Mouse (Mus musculus) kidney, postnatal 36 days (tissue): ENCODE measurements around the gene 2310022A10Rik.

Experiments used
- DNase-seq, 2 experiments: peaks; one replicate each; pipeline ENCODE4 v3.0.0; 2021 to 2022; ENCODE audit warnings: mixed read lengths in 2 of 2

The 2310022A10Rik gene

DNA sequence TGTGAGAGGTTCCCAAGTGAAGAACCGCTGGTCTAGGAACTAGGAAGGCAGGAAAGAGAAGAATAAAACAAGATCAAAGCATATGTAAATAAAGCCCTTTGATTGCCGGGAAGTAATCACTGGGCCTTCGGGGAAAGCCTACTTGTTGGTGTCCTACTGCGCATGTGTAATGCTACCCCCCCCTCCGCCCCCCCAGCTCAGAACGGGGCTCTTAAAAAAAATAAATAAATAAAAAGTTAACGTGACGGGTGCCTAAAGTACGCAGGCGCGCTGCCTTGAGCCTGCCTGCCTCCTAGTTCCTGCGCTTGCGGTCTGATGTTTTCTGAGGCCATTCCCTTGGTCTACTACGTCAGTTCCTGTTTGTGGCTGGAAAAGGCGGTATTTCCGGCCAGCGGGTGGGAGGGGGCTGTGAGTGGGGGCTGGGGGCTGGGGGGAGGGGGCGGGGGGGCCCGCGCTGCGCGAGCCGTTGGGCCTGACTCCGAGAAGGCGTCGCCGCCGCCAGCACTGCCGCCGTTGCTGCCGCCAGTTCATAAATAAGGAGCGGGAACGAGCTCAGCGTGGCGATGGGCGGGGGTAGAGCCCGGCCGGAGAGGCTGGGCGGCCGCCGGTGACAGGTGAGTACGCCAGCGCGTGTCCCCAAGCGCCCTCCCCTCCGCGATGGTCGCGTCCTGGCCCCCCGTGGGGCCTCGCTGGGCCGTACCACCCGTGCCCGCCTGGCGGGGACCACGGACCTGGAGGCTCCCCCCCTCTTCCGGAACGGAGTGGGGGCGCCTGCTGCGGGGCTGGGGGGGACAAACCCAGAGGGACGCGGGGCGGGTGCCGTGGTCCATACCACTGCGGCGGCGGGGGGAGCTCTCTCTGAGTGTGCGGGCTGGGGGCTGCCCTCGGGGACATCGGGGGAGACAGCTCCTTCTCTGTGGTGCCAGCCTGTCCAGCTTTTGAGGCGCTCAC is 38.5 kb downstream of the 2310022A10Rik start, which contains the start of gene Akt2:
Akt2 (plus strand) TSS at position 287 of the 951 bp plus-strand sequence.
- DNase-seq, result peak; percentile 93 to 97

DNA sequence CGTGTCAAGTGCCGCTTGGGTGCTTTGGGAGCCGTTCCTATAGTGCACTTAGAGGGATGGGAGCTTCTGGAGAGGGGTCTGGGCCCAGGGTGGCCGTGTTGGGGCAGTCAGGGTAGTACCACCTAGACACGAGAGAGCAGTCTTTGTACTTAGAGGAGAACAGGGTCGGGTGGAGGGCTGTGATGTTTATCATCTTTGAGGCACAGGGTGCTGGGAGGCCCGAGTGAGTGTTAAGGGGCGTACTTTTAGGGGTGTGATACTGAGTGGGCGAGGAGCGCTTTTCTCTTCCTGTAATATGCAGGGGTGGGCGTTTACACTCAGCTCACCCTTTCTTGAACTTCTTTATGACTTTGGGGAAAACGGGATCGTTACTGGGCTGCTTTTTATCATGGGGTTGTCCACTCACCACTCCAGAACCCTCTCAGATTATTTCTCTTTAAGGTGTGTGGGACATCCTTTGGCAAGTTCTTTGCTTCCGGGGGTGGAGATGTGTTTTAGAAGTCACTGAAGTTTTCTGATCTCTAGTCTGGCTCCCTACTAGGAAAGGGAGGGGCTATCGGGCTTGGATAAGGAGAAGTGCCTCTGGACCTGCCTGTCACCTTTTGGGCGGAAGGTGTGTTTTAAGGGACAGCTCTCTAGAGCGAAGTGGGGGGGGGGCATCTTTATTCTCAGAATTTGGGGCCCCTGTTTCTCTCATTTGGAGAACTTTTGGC is 39.3 kb downstream of the 2310022A10Rik start:
- peak; percentile 49 to 75 for DNase-seq

DNA sequence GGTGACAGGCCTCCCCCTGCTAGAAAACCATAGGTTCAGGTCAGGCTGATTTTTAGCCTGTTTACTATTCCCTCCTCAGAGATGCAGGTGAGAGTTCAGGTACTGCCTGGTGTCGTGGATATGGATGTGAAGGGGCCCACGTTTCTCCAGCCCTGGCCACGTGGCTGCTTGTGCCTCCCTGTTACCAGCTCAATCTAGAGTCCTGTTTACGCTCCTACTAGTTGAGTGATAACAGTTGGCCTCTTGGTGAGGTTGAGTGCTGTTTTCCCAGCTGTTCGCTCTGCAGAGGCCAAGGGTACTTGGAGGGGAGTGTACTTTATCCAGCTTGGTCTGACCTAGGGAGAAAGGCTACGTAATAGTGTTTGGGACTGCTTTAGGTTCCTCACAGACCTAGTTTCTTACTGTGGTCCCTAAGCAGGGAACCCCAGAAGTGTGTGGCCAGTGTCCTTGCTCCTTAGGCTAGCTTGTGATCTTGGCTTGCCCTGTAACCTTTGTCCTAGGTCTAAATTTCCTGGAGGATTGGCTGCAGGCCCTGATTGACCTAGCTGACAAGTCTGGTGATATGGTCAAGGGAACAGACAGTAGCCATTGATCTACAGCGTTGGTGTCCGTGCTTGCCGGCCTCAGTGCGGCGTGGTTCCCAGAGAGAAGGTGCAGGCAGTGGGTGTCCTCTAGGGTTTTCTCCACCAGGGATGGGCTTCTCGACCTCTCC is 40.1 kb downstream of the 2310022A10Rik start:
- DNase-seq, result peak; percentile 69 to 72

DNA sequence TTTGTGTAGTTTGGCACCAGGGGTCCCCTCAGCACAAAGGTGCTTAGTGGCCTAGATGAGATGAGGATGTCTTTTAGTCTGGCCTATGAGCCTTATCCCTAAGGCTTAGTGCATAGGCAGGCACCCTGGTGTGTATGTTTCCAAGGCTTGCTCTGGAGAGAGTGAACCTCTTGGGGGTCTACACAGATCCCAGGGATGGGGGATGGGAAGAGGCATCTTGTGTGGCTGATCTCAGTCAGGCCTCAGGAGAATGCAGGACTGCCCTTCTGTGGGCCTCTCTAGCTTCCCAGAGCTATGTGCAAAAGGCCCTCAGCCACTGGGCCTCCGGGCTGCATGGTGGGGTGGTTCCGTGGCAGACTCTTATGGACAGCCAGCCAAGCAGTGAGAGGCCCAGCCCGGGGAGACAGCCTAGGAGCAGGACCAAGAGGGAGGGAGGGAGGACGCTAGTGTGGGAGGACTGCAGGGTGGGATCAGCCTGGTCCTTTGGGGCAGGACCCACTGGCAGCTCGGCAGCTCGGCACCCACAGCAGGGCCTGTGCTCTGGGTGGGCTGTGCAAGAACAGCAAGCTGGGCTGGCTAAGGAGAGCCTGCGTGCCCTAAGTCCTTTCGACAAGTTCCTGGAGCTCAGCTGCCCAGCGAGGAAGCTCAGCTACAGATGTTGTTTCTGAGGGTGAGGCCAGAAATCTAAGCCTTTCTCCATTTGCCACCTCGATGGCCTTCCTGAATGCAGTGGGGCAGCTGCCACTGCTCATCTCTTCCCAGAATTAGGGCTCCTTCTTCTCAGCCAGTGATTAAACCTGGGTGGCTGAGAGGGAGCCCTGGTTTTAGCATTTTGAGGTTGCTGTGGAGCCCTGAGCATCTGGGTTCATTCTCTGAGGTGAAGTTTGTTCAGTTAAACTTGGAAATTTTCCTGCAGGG is 43.8 kb downstream of the 2310022A10Rik start:
- DNase-seq, result peak in 1 of 2 experiments; percentile 34

DNA sequence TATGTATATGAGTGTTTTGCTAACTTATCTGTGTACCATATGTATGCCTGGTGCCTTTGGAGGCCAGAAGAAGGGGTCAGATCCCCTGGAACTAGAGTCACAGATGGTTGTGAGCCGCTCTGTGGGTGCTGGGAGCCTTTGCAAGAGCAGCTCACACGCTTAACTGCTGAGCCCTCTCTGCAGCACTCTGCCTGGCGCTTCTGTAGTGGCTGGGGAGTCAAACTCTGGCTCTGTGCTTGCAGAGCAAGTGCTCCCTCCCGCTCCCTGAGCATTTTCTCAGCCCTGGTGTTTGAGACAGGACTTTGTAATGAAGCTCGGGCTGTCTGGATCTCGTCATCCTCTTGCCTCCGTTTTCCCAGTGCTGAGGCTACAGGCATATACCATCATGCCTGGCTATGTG is 45.0 kb downstream of the 2310022A10Rik start:
- no peak for DNase-seq

DNA sequence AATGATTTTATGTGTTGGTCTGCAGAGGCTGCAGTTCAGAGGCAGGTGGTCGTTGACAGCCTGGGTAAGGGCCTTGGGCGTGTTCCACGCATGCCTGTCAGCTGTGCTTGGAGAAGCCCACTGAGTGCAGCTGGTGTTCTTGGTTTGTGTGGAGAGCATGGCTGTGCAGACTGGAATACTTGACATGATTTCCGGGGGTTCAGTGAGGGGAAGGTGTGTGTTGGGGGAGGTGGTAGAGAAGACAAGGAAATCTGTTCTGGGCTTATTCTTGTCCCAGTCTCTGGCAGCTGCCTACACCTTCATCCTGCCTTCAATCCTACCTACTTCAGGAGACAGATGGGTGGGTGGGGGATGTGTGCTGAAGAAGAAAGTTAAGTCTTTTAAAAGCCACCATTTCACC is 48.6 kb downstream of the 2310022A10Rik start:
- DNase-seq, result no peak

DNA sequence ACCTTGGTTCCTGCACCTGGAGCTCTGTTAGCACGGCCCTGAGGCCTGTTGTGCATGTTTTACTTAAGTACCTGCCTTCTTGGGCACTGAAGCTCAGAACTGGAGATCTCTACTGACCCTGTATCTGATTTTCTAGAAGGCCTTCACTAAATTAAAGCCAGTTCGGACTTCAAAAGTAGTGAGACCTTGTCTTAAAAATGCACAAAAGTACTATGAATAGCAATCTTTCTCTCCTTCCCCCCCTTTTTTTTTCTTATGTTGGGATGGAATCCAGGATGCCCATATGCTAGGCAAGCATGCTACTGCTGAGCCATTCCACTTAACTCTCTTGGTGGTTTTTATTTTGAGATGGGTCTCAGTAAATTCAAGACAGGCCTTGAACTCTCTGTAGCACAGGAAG is 49.1 kb downstream of the 2310022A10Rik start:
- no peak for DNase-seq

DNA sequence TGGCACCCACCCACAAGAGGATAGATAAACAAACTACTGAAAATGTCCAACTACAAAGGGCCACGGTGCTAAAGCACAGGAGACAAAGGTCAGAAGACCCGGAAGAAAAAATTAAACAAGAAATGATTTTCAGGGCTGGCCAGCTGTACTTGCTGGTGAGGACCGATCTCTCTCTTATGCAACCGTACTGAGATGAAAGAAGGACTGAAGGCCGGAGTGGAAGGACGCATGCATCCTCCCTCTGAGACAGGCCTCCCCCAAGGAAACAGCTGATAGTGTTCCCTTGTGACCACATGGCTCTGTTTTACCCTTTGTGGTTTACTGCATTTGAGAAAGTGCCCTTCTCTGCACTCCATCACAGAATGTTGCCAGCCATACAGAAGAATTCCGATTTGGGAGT is 49.8 kb downstream of the 2310022A10Rik start:
- DNase-seq, result no peak

DNA sequence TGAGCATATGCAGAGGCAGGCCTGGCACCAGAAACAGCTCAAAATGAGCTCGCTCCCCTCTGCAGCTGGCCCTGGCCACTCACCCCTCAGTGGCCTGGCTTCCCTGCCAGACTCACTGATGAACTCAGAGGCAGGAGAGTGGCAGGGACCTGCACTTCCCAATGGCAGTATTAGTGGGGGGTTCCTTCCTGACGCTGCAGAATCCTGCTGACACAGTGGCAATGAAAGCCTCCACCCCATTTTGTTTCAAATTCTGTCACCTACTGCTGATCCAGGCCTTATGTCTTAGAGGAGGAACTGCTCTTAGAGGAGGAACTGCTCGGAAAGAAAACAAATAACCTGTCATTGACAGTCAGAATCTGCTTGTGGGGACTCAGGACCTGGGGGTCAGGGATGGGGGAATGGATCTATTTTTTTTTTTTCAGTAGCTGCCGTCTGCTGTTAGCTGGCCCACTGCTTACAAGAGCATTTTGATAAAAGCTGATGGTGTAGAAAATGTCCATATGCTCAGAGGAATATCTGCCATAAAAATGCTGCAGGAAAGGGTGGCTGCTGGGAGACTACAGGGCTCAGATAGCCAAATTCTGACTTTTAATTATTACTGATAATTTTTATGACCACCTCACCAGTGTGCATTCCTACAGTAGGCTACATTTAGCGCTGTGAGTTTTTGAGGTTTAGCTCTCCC is 51.8 kb downstream of the 2310022A10Rik start:
- DNase-seq, result no peak

DNA sequence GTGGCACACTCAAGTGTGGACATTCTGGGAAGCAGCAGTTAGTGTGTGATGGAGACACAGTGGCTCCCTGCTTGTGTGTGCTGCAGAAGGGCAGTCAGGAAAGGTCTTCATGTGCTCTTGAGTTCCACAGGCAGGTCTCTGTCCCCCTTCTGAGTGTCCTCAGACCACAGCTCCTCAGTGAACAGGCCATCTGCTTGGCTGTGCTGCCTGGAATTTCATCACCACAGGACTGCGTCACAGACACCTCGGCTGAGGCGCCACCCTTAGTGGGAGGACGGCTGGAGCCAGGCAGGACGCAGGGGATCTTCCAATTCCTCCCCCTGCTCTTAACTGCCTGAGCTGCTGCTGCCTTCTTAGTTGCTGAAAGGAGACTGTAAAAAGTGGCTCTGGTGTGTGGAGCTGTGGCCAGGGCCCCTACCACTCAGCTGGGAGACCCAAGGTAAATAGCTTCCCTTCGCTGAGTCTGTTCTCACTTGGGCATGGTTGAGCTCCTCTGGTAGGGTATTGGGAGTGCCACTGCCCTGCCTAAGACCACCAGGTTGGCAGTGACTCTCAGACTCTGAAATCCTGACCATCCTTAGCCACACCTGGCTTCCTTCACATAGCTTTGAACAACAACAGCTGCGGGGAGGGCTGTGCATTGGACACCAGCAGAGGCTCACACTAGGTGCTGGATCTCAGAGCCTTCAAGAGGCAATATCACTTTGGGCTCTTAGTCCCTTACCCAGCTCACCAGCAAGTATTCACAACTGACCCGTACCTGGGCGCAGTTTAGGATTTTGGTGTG is 52.7 kb downstream of the 2310022A10Rik start:
- peak in 1 of 2 experiments; percentile 39 for DNase-seq

DNA sequence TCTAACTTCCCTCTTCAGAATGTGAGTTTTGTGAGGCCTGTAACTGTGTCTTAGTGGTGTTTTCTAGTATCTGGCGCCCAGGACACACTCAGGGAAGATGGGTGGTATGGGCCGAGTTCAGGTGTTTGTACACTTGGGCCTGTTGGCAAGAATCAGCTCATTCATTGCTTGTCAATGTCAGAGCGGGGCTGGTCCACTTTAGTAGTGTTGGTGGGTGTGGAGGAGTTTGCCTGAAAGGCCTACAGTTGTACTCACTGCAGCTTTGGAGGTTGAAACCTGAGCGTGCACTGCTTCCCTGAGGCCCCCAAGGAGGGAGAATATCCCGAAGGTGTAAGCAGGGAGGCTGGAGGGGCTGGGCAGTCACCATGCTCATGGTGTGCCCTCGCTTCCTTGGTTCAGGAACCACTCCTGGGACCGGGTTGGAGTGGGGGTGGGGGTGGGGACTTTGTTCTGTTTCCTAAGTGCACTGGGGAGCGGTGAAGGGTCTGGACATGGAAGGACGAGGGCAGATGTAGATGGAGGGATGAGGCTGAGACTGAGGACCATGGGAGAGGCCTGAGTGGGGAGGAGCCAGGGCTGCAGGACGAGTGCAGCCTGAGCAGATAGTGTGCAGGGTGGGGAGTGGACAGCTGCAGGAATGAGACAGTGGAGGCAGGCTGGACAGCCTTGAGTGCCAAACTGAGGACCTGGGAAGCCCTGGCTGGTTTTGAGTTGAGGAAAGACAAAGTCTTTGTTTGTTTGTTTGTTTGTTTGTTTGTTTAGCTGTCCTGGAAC is 53.6 kb downstream of the 2310022A10Rik start:
- no peak for DNase-seq

DNA sequence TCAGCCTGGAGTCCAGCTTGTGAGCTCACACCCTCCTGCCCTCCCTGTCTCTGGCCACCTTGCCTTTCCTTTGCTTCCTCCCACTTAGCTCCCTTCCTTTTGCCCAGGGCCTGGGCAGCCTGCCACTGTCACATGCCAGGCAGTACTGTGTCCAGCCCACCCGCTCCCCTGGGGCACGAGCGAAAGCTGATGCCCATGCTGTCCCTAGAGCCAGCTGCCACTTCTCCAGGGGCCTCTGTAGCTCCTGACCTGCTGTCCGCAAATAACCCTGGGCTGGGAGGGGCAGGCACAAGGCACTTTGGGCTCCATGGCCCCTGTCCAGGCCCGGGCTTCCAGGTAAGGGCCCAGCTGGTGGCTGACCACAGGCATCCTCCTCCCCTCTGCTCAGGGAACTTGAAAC is 54.5 kb downstream of the 2310022A10Rik start:
- peak; percentile 84 to 89 for DNase-seq

DNA sequence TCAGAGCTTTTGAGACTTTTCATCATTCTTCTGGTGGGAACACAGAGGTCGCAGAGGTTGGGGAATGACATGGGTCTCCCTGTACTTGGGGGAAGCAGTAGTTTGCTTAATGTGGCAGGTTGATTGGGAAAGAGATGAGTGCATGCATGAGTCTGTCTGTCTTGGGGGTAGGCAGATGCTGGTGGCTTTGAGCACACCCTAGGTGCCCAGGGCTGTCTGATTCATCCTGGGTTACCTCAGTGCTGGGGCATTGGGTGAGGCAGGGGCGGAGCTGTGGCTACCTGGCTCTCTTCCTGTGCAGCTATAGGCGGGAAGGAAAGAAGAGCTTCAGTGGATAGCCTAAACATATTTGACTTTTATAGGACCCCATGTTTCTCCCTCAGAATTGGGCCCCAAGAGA is 55.1 kb downstream of the 2310022A10Rik start:
- no peak for DNase-seq

DNA sequence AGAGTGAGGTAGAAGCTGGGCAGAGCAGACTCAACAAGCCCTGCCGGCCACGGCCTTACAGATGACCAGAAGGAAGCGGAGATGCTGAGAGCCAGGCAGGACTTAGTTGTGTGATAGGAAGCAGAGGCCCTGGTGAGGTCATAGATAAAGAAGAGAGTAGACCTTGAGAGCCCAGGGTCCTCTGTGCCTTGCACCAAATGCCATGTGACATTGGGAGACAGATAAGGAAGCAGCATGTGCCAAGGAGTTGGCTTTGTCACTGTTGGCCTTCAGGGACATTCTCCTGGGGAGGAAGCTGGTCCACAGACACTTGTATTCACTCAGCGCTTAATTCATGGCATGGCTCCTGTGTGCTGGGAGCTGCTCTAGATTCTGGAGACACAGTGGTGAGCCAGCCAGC is 56.3 kb downstream of the 2310022A10Rik start:
- DNase-seq, result no peak

DNA sequence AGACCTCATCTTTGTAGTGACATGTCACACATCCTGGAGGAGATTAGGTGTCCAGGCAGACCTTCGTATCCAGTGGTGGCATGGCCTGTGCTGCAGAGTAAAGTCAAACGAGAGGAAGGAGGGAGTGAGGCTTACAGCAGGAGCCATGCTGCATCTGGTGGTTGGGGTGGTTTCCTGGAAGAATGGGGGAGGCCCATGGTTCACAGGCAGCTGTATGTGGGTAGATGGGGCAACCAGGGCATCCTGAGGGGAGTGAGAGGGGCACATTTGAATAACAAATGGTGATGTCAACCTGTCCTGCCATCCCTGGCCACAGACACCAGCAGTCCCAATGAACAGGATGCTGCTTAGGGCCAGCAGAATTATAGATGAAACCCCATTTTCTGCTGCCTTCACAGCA is 56.7 kb downstream of the 2310022A10Rik start:
- no peak for DNase-seq

DNA sequence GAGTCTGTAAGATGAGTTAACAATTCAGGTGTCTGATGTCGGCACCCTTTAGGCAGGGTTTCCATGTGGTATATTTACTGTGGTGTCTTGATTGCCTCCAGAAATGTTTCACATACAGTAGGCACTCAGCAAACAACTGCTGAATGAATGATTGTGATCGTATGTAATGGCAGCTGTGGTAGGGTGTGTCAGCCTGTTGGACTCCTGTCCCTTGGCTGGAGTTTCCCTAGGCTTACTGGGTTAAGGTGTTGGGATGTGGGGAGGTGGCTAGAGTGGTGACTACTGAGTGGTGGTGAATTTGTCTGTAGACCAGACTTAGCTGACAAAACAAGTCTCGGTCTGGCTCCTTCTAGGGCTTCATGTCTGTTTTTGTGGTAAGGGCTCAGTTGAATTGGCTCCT is 57.3 kb downstream of the 2310022A10Rik start:
- no peak for DNase-seq

DNA sequence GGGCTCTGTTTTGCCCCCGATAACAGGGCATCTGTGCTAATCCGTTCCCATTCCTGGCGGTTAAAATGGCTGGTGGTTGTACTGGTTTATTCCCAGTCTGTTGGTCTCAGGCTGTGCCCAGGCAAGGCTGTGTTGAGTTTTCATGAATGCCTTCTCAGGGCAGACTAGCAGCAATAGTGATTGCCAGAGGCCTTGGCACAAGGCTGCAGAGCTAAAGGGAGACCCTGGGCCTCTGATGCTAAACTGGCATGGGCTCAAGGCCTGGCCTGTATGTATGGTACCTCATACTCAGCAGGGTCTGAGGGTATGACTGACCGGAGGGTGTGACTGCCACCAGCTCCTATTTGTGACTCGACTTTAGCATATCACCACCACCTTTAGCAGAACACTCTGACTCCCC is 57.8 kb downstream of the 2310022A10Rik start:
- DNase-seq, result no peak

DNA sequence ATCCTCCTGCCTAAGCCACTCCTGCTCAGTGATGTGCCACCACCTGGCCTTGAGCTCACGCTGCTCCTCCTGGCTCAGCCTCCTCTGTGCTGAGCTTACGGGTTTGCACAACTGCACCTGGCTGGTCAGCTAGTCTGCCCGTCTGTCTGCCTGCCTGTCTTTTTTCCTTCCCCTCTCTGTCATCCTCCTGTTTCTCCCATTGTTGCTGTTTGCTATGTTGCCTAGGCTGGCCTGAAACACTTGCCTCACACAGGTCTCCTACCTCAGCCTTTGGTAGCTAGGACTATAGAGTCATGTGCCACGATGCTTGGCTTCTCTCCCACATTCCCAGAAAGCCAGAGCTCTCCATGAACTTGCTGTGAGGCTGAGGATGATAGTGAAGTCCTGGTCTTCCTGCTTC is 59.9 kb downstream of the 2310022A10Rik start:
- no peak for DNase-seq

DNA sequence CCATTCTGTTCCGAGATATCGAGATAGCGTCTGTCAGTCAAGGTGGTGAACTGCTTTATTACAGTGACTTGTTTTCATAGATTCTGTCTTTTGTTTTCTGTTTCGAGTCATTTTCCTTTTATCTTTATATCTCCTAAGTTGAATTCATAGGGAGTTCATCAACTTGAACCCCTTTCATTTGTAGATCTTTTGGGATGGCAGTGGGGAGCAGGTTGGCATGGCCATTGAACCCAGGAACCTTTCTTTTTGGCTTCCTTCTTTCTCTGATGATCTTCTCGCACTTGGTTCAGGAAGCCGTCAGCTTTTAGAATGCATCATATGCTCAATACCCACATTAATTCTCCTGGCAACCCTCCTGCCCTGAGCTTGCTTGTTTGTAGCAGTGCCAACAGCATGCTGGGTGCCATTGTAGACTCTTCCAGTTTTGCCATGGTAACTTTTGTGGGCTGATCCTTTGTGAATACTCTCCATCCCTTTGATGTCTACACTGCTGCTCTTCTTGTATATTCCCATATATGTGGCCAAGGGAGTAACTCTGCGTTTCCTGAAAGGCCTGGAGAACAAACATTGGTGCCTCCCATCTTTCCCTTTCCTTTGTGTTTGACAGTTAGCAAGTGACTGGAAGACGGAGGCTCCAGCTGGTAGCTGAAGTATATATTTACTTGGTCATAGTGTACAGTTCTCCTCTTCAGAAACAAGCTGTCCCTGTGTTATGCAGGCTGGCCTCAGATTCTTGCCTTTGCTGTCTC is 60.9 kb downstream of the 2310022A10Rik start:
- DNase-seq, result no peak
